Mouse (Mus musculus): Measurements from ENCODE around the gene Ccl25.

DNA sequence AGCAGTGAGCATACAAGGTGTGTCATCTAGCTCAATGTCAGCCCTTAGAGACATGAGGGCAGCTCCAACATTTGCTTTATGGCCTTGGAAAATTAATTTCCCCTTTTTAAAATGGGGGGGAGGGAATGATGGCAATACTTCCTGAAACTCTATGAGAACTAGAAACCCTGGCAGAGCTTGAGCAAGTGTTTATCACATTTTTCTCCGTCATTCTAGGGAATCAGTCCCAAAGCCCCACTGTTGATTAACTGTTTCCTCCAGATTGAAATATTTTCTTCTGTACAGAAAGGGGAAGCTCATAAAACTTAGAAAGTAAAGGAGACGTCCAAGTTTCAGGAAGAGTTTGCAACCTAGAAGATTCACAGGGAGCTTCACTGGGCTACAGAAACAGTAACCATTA is 10.7 kb downstream of the Ccl25 start:
- TF ChIP-seq HCFC1 (IDR thresholded peaks at IDR 0.05; ENCODE audit: low read depth, low read length) = no peak
- TF ChIP-seq ZKSCAN1 (IDR thresholded peaks at IDR 0.05; ENCODE audit: borderline replicate concordance, low read depth, low read length) = no peak
- TF ChIP-seq ZNF384 (IDR thresholded peaks at IDR 0.05; ENCODE audit: low read depth, low read length) = no peak
